8 mouse cellular contexts compared by ENCODE assay signal in the genomic region with DNA sequence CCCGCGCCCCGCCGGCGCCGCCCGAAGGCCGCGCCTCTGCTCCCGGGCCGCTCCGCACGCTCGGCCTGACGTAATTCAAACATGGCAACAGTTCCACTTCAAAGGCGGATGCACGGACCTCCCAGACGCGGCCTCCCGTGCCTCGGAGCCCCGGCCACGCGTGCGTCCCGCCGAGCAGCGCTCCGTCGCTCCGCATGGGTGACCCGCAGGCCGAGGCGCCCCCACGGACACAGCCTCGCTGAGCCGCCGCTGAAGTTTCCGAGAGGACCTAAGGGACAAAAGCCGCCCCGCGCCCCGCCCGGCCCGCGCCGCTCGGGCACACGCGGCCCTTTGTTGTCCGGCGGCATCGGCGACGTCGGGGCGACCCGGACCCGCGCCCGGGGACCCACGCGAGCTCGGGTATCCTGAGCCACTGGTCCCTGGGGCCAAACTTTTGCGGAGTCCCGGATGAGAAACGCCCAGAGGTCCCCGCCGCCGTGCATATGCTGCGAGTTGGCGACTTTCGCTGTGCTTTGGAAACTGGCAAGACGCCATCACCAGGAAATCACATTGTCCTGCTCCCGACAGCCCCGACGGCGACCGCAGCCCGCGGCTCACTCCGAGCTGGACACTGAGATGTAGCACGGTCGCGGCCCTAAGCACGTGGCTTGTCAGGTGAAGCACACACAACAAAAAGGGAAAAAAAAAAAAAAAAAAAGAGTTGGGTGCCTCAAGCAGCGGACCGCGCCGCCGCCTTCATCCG. TPM values are rescaled to one million over a fixed set of nuclear protein-coding genes. Genes with fewer than 3 reads are reported as not detected.
DNase-seq lines count a peak whose midpoint lies in the region; ATAC-seq and TF ChIP-seq lines count a peak whose summit lies in the region.

No protein-coding gene starts in this region.

- under 1% methylated on average over 84 of the region's 92 CpGs for WGBS in forebrain, embryonic 14.5 days

- intact Hi-C loops in heart, postnatal 36 days (cut with DNase I), result loop anchor here (2.0 to 10.0 kb wide), 4 partner anchors 114 to 242 kb away; partner anchors contain the start of genes Amn1, Dennd5b and Ipo8

- H3K4me2 ChIP-seq in forebrain, embryonic 14.5 days (ENCODE audit: low read length), result peak overlapping the region; percentile 73

- H3K9ac ChIP-seq in forebrain, embryonic 14.5 days (ENCODE audit: low read length), result peak overlapping the region; percentile 96

- peak overlapping the region; percentile 95 for H3K4me3 ChIP-seq in G1E (ENCODE audit: low read depth, low read length)
- H3K4me3 ChIP-seq in forebrain, embryonic 14.5 days (ENCODE audit: low read depth, low read length), result peak overlapping the region; percentile 98

- peak overlapping the region; percentile 89 for H3K27ac ChIP-seq in forebrain, embryonic 14.5 days (ENCODE audit: low read depth, low read length)

- TF ChIP-seq CTCF in G1E (IDR thresholded peaks at IDR 0.05; ENCODE audit: low read depth, low read length), result no peak

- no peaks in the 10 kb centered on the region for H3K9me3 ChIP-seq in G1E (replicated peaks)
- H3K9me3 ChIP-seq in forebrain, embryonic 14.5 days (replicated peaks; ENCODE audit: control insufficient read depth, low read length), result no peaks in the 10 kb centered on the region

- no peaks in the 10 kb centered on the region for H3K27me3 ChIP-seq in G1E (ENCODE audit: insufficient read depth, low read length)
- H3K27me3 ChIP-seq in forebrain, embryonic 14.5 days (replicated peaks; ENCODE audit: control insufficient read depth, insufficient read depth, low read length), result no peaks in the 10 kb centered on the region

- H3K36me3 ChIP-seq in G1E (replicated peaks), result peaks cover 21% of the 10 kb centered on the region
- H3K36me3 ChIP-seq in forebrain, embryonic 14.5 days (ENCODE audit: control insufficient read depth, insufficient read depth, low read length), result peaks cover 8% of the 10 kb centered on the region

- peaks cover 33% of the 10 kb centered on the region for H3K4me1 ChIP-seq in G1E (ENCODE audit: insufficient read depth, low read depth, low read length)
- peaks cover 13% of the 10 kb centered on the region; the same call in 1 of the 2 replicates for H3K4me1 ChIP-seq in forebrain, embryonic 14.5 days (ENCODE audit: control insufficient read depth, insufficient read depth, low read length)

- peak; percentile 64 for DNase-seq in G1E (ENCODE audit: low spot score)
- peak; percentile 22 for DNase-seq in cerebellum, adult 11 months
- DNase-seq in forebrain, embryonic 14.5 days (ENCODE audit: low spot score), result peak; percentile 79
- peak; percentile 65 to 79 for DNase-seq in heart, postnatal 36 days
- peak; percentile 16 for DNase-seq in layer of hippocampus, adult 9-11 months
- peak; percentile 83 for DNase-seq in lung, postnatal 10 days
- DNase-seq in ovary, postnatal 14 days (ENCODE audit: low spot score), result peak; percentile 47
- DNase-seq in thymus, postnatal 4 days, result peak; percentile 75

- no peak for ATAC-seq in G1E (ENCODE audit: extremely low read depth, insufficient number of reproducible peaks, low FRiP score, poor library complexity, severe bottlenecking)
- peak; percentile 70 for ATAC-seq in forebrain, embryonic 14.5 days

RNA-seq across cellular contexts. Expression of gene Sinhcaf, which starts 1.3 kb away (rescaled TPM):
- total RNA-seq in G1E (2014; fragmentation: Nextera tagmentation), result 79.4 and 86.5 TPM in 2 replicates
- 76.6 and 84.2 TPM in 2 replicates for total RNA-seq in G1E (2017)
- polyA plus RNA-seq in G1E (2012), result 45.6 and 84.5 TPM in 2 replicates
- polyA plus RNA-seq in forebrain, embryonic 14.5 days (2014; fragmentation: Nextera tagmentation; extraction: Ambion mirVana), result 137 and 152 TPM in 2 replicates
- 1 to 10 TPM; 1.9 to 5.6 TPM for total RNA-seq in heart, postnatal 36 days (2021)

RNA-seq across cellular contexts. Expression of gene Caprin2, which starts 48.9 kb away (rescaled TPM):
- total RNA-seq in G1E (2014; fragmentation: Nextera tagmentation) (25.3 and 38.2 TPM in 2 replicates), G1E (2017) (18.8 and 22.8 TPM in 2 replicates)
- polyA plus RNA-seq in G1E (2012), result 2.2 and 3.1 TPM in 2 replicates
- polyA plus RNA-seq in forebrain, embryonic 14.5 days (2014; fragmentation: Nextera tagmentation; extraction: Ambion mirVana), result 5.0 and 6.3 TPM in 2 replicates
- 1 to 10 TPM; 4.6 to 5.3 TPM for total RNA-seq in heart, postnatal 36 days (2021)

Comparison
In these comparisons a context has a peak if more than half of its experiments do, and no peak if none do; other contexts are left out.
1. DNase-seq: peak in every context shown above with its lines; median percentile 83 in lung, postnatal 10 days; 79 in forebrain, embryonic 14.5 days; 75 in thymus, postnatal 4 days; 72 in heart, postnatal 36 days; 64 in G1E; 47 in ovary, postnatal 14 days; 22 in cerebellum, adult 11 months; 16 in layer of hippocampus, adult 9-11 months.
2. RNA of gene Sinhcaf, which starts 1.3 kb away (total RNA-seq): 76.6 to 86.5 TPM in G1E; 1.9 to 5.6 TPM in heart, postnatal 36 days; every median in the first group is over 10 times any median in the second.